Mouse (Mus musculus) hindbrain, embryonic 14.5 days (tissue): Measurements from ENCODE around the gene Hist1h2ak. TPM values are rescaled to one million over a fixed set of nuclear protein-coding genes. Genes with fewer than 3 reads are reported as not detected.
"Not testable (repeated sequence)": the region's sequence is repeated elsewhere in the genome, so short reads cannot be mapped to it uniquely, and the experiment has no call there.

Experiments
- ATAC-seq: fragments of 200-750 bp; cut with Nextera tagmentation; 2 replicates; pipeline ENCODE4 v1.8.0; 2017; ENCODE audit warnings: moderate number of reproducible peaks, mild to moderate bottlenecking, moderate TSS enrichment, moderate library complexity; ENCODE audit not compliant: low FRiP score
- DNase-seq: peaks from one replicate; pipeline ENCODE4 v3.0.0-alpha.2; 2015; ENCODE audit warnings: low spot score
- H3K27ac ChIP-seq: fragments of 300-500 bp; sonication (generic); 2 replicates; pipeline ENCODE4 v1.5.1; 2014; ENCODE audit warnings: mild to moderate bottlenecking, moderate library complexity
- H3K27me3 ChIP-seq: fragments of 300-500 bp; sonication (generic); 2 replicates; pipeline ENCODE4 v1.6.1; 2014; ENCODE audit warnings: mild to moderate bottlenecking, low read length, mixed read lengths; ENCODE audit not compliant: control insufficient read depth, insufficient read depth
- H3K36me3 ChIP-seq: fragments of 300-500 bp; sonication (generic); replicated peaks from 2 replicates; pipeline ENCODE4 v1.6.1; 2014; ENCODE audit not compliant: control insufficient read depth, insufficient read depth
- H3K4me1 ChIP-seq: fragments of 300-500 bp; sonication (generic); replicated peaks from 2 replicates; pipeline ENCODE4 v1.6.1; 2014; ENCODE audit warnings: antibody characterized with exemption, low read length, mixed read lengths; ENCODE audit not compliant: control insufficient read depth, insufficient read depth
- H3K4me2 ChIP-seq: fragments of 300-500 bp; sonication (generic); replicated peaks from 2 replicates; pipeline ENCODE4 v1.6.1; 2014; ENCODE audit warnings: mild to moderate bottlenecking, moderate library complexity
- H3K4me3 ChIP-seq: fragments of 300-500 bp; sonication (generic); replicated peaks from 2 replicates; pipeline ENCODE4 v1.5.1; 2014; ENCODE audit warnings: mild to moderate bottlenecking, low read length
- H3K9ac ChIP-seq: fragments of 300-500 bp; sonication (generic); 2 replicates; pipeline ENCODE4 v1.6.1; 2014
- H3K9me3 ChIP-seq: fragments of 300-500 bp; sonication (generic); 2 replicates; pipeline ENCODE4 v1.6.1; 2016; ENCODE audit warnings: low read length; ENCODE audit not compliant: control insufficient read depth
- WGBS: fragments of 180-500 bp; shearing (Covaris S2); extraction: QIAGEN DNeasy Blood & Tissue Kit; methylation state at CpG from one replicate; pipeline ENCODE4 v1.1.7; 2014; 5-methylcytosine and 5-hydroxymethylcytosine counted together
- polyA plus RNA-seq: library from polyadenylated mRNA; unstranded; fragments of >200 nt; fragmentation: Nextera tagmentation; extraction: Ambion mirVana; gene quantifications from 2 replicates; pipeline ENCODE4 v1.2.1, GENCODE M21; 2014

The Hist1h2ak gene
- 2.4 and 3.4 TPM in 2 replicates for polyA plus RNA-seq

DNA sequence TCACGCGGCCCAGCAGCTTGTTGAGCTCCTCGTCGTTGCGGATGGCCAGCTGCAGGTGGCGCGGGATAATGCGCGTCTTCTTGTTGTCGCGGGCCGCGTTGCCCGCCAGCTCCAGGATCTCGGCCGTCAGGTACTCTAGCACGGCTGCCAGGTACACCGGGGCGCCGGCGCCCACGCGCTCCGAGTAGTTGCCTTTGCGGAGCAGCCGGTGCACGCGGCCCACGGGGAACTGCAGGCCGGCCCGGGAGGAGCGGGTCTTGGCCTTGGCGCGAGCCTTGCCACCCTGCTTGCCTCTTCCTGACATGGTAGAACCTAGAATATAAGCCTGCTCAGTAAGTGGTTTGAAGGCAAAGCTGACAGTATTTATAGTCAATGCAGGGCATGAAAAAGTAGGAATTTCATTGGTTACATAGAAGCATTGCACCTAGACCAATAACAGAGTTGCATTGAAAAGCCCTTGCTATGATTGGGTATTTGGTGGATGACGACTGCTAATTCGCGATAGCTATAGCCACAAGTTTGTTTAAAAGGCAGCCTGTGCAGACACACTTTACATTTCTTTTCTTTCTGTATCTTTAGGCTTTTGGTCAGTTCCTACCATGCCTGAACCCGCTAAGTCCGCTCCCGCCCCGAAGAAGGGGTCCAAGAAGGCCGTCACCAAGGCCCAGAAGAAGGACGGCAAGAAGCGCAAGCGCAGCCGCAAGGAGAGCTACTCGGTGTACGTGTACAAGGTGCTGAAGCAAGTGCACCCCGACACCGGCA, at the start of gene Hist1h2ak, which contains the start of gene Hist1h2bn:
TSS of gene Hist1h2ak (minus strand) at position 304 of the 762 bp plus-strand sequence.
TSS of gene Hist1h2bn (plus strand) at position 600 of the 762 bp plus-strand sequence.
- peak; percentile 93 for DNase-seq
- not testable (repeated sequence) for H3K27me3 ChIP-seq, H3K9me3 ChIP-seq, H3K36me3 ChIP-seq
- H3K4me1 ChIP-seq, result peaks cover 28% of the 10 kb centered on the region
- under 1% methylated on average over 45 of the region's 50 CpGs for WGBS
- H3K4me2 ChIP-seq, result peak within 1 kb of the TSS; percentile 87
- H3K4me3 ChIP-seq, result peak within 1 kb of the TSS; percentile 38
- H3K9ac ChIP-seq, result peak within 1 kb of the TSS; percentile 61
- ATAC-seq, result peak; percentile 95
- peak within 1 kb of the TSS; percentile 90 for H3K27ac ChIP-seq

DNA sequence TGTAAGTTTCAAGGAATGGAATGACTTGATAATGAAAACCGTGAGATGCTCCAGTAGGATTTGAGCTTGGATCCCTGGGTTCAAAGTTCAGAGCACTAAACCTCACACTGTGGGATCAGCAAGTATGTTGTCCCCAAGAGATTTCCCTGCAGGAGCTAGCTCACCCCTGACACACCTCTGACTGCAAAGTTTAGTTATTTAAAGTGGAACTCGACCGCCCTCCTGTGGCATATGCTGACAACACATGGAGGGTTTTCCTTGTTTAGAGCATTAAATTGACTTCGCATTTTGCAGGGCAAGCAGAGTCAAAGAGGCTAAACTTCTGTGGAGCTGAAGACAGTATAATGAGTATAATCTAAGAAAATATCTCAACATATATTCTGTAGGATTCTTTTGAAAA, 49.4 kb upstream of the Hist1h2ak start:
- H3K4me2 ChIP-seq, H3K4me3 ChIP-seq, H3K9me3 ChIP-seq, H3K9ac ChIP-seq, H3K4me1 ChIP-seq, DNase-seq, H3K27me3 ChIP-seq, H3K36me3 ChIP-seq, H3K27ac ChIP-seq: not testable (repeated sequence)
- ATAC-seq, result peak; percentile 70
- WGBS, result no CpG with 5 or more reads among the region's 4 CpGs

DNA sequence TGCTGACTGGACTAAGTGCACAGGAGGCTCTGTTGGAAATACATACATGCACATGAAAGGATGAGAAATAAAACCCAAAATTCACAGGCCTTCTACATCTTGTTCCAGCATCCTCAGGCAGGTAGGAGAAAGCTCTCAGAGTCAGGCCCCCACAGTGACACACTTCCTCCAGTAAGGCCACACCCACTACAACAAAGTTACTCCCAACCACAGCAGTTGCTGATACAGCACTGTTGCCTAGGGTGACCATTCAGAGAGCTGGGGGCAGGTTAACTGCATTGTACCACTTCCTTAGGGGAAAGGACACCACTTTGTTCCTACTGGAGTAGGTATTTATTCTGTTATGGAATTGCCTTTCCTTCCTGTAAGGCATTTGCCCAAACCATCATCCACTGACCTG, 43.5 kb upstream of the Hist1h2ak start:
- not testable (repeated sequence) for DNase-seq, H3K9ac ChIP-seq, H3K9me3 ChIP-seq, H3K4me3 ChIP-seq, ATAC-seq, H3K27me3 ChIP-seq, H3K4me2 ChIP-seq, H3K36me3 ChIP-seq, H3K27ac ChIP-seq, H3K4me1 ChIP-seq

DNA sequence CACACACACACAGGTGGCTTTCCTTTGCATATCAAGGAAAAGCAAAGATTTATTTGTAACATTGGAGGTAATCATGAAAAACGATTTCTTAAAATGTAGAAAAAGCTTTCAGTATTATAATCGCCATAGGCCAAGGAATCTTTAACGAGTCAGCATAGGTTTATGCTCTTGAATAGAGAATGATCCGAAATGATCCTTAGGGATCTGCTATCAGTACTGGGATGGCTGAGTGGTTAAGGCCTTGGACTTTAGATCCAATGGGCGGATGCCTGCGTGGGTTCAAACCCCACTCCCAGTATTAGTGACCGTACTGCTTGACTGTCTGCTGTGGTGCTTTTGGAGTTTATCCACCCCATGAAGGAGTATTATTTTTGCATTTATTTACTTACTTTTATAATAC, 42.0 kb upstream of the Hist1h2ak start:
- no peaks in the 10 kb centered on the region for H3K9me3 ChIP-seq
- no peak overlapping the region for H3K9ac ChIP-seq
- no peak overlapping the region for H3K27ac ChIP-seq
- no peaks in the 10 kb centered on the region for H3K36me3 ChIP-seq
- H3K27me3 ChIP-seq, result no peaks in the 10 kb centered on the region
- no peak overlapping the region for H3K4me2 ChIP-seq
- ATAC-seq (no peak), DNase-seq (no peak)
- 0 out of 2 replicates have a peak, but pooled peaks cover 5% of the 10 kb centered on the region for H3K4me1 ChIP-seq
- no peak overlapping the region for H3K4me3 ChIP-seq
- WGBS, result 92% methylated on average over 7 of the region's 7 CpGs

DNA sequence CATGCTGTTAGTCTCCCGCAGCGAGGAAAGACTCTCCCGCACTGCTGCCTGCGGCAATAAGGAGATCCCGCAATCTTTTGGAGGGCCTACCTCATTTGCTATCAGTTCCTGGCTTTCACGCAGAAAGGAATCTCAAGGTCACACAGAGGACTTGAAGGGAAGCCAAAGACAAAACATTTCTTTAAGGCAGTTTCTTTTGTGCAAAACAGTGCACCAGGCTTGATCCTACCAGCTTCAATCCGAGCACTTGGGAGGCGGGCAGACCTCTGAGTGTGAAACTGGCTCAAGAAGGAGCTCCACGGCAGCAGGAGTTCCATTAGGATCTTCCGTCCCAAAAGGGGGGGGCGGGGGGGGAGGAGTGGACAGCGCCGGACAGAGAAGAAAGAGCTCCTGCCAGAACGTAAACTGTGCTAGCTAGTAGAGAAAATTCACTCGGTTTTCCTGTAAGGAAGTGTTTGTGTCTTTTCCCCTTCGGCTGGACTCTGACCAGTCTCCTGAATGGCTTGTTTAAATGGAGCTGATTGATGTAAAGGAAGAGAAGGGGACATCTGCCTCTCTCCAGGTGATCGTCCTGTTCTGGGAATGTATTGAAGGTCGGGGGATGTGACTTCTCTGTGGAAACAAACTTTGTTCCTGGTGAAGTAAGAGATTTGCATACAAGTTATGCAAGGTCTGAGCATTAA, 37.1 kb upstream of the Hist1h2ak start:
- Histone ChIP-seq H3K4me1 (peaks cover 21% of the 10 kb centered on the region), H3K27ac (no peak overlapping the region), H3K4me3 (no peak overlapping the region), H3K36me3 (no peaks in the 10 kb centered on the region), H3K9me3 (no peaks in the 10 kb centered on the region), H3K9ac (peak overlapping the region; percentile 24; the same call in 1 of the 2 replicates), H3K27me3 (no peaks in the 10 kb centered on the region), H3K4me2 (peak overlapping the region; percentile 41)
- DNase-seq (no peak), ATAC-seq (no peak)
- 7% methylated on average over 18 of the region's 18 CpGs for WGBS

DNA sequence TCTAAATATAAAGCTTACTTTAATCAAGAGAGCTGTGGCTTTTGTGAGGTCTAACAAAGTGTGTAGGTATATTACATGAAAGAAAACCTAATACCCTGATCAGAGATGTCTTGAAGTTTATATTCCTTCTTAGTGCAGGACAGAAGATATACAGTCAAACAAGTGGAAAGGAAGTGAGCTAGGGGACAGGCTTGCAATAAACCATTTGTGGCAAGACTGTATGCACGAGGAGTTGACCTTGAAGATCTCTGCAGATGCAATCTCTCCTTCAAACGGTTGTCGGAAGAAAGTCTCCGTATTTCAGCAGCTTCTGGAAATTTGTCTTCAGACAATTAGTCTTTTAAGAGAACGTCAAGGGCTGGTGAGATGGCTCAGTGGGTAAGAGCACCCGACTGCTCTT, 36.3 kb upstream of the Hist1h2ak start:
- Histone ChIP-seq H3K4me2 (no peak overlapping the region), H3K27me3 (no peaks in the 10 kb centered on the region), H3K4me3 (no peak overlapping the region), H3K9me3 (no peaks in the 10 kb centered on the region), H3K36me3 (no peaks in the 10 kb centered on the region), H3K9ac (no peak overlapping the region), H3K4me1 (peaks cover 21% of the 10 kb centered on the region), H3K27ac (no peak overlapping the region)
- DNase-seq (no peak), ATAC-seq (no peak)
- 57% methylated on average over 6 of the region's 6 CpGs for WGBS

DNA sequence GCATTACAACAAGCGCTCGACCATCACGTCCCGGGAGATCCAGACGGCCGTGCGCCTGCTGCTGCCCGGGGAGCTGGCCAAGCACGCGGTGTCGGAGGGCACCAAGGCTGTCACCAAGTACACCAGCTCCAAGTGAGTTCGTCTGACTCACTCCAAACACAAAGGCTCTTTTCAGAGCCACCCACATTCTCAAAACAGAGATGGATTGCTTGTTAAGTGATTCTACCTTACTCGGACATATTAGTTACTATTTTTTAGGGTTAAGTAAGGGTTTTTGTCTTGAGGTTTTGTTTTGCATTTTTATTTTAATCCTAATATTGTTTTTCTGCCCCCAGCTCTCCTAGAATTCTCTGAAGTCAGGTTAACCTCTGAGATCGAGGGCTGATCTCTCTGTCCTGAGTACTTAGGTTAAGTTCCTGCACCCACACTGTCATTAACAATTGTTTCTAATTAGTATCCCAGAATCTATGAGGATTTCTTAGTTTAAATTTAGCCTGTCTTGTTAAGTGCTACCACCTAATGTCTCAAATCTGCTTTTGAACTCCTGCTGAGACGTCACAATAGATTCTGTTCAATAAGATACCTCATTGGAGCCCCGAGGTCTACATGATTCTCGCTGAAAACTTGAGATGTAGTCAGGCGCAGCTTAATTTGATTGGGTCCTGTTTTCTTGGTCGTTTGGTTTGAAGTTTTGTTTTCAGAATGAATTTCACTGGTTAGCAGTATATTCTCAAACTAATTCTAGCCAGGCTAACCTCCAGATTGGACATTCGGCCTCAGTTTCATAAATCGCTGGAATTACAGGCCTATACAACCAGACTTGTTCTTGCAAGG, 34.4 kb upstream of the Hist1h2ak start:
- peak; percentile 17; the same call in 1 of the 2 replicates for ATAC-seq
- H3K27ac ChIP-seq, result peak overlapping the region; percentile 1; the same call in 1 of the 2 replicates
- 15% methylated on average over 14 of the region's 21 CpGs for WGBS
- DNase-seq, result no peak
- peak overlapping the region; percentile 66 for H3K4me2 ChIP-seq
- H3K4me1 ChIP-seq, result peaks cover 26% of the 10 kb centered on the region
- no peaks in the 10 kb centered on the region for H3K36me3 ChIP-seq
- no peaks in the 10 kb centered on the region for H3K9me3 ChIP-seq
- H3K4me3 ChIP-seq, result peak overlapping the region; percentile 33
- no peaks in the 10 kb centered on the region for H3K27me3 ChIP-seq
- peak overlapping the region; percentile 44; the same call in 1 of the 2 replicates for H3K9ac ChIP-seq

DNA sequence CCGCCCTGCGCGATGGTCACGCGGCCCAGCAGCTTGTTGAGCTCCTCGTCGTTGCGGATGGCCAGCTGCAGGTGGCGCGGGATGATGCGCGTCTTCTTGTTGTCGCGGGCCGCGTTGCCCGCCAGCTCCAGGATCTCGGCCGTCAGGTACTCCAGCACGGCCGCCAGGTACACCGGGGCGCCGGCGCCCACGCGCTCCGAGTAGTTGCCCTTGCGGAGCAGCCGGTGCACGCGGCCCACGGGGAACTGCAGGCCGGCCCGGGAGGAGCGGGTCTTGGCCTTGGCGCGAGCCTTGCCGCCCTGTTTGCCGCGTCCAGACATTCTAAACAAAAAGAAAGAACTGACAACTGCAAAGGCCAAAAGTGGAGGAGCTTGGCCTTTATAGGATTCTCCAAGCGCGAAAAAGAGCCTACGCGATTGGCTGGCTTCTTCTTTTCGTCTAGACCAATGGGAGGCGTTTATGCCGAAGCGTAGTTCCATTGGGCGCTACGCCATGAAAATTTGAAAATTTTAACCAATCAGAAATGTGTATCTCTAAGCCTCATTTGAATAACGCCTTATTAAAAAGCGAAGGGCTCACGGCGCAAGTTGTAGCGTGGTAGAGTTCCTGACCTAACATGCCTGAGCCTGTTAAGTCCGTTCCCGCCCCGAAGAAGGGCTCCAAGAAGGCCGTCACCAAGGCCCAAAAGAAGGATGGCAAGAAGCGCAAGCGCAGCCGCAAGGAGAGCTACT, 33.4 kb upstream of the Hist1h2ak start, which contains the start of the genes Hist1h2an and Hist1h2bp:
TSS of gene Hist1h2an (minus strand) at position 320 of the 731 bp plus-strand sequence.
TSS of gene Hist1h2bp (plus strand) at position 563 of the 731 bp plus-strand sequence.
- Histone ChIP-seq H3K9ac (peak within 1 kb of the TSS; percentile 49), H3K4me2 (peak within 1 kb of the TSS; percentile 66)

More for the DNA sequence above, 33.4 kb upstream of the Hist1h2ak start, which contains the start of the genes Hist1h2an and Hist1h2bp:
- H3K4me1 ChIP-seq, result peaks cover 31% of the 10 kb centered on the region
- H3K27me3 ChIP-seq, H3K9me3 ChIP-seq, H3K36me3 ChIP-seq: not testable (repeated sequence)
- peak within 1 kb of the TSS; percentile 33 for H3K4me3 ChIP-seq
- peak within 1 kb of the TSS; percentile 70 for H3K27ac ChIP-seq
- peak; percentile 100 for DNase-seq
- peak; percentile 95 for ATAC-seq
- under 1% methylated on average over 33 of the region's 63 CpGs for WGBS
